Mouse (Mus musculus) midbrain, embryonic 10.5 days (tissue): ENCODE data around the gene Pbp2. TPM values are rescaled to one million over a fixed set of nuclear protein-coding genes. Genes with fewer than 3 reads are reported as not detected.
A peak's percentile ranks its signal among the peaks of the same experiment; 100 is the strongest.

Source experiments
- DNase-seq: peaks from one replicate; pipeline ENCODE4 v3.0.0-alpha.2; 2017; ENCODE audit warnings: low spot score
- H3K27ac ChIP-seq: fragments of 300-500 bp; sonication (generic); replicated peaks from 2 replicates; pipeline ENCODE4 v1.5.1; 2016; ENCODE audit warnings: mild to moderate bottlenecking
- H3K27me3 ChIP-seq: fragments of 300-500 bp; sonication (generic); 2 replicates; pipeline ENCODE4 v1.6.1; 2016; ENCODE audit warnings: low read depth, mild to moderate bottlenecking; ENCODE audit not compliant: poor library complexity, severe bottlenecking
- H3K36me3 ChIP-seq: fragments of 300-500 bp; sonication (generic); 2 replicates; pipeline ENCODE4 v1.6.1; 2016; ENCODE audit warnings: mild to moderate bottlenecking, moderate library complexity
- H3K4me1 ChIP-seq: fragments of 300-500 bp; sonication (generic); 2 replicates; pipeline ENCODE4 v1.6.1; 2016
- H3K4me3 ChIP-seq: fragments of 300-500 bp; sonication (generic); 2 replicates; pipeline ENCODE4 v1.5.1; 2016; ENCODE audit warnings: mild to moderate bottlenecking, moderate library complexity
- H3K9me3 ChIP-seq: fragments of 300-500 bp; sonication (generic); replicated peaks from 2 replicates; pipeline ENCODE4 v1.6.1; 2016; ENCODE audit warnings: mild to moderate bottlenecking
- WGBS: fragments of 180-500 bp; shearing (Covaris S2); methylation state at CpG from one replicate; pipeline ENCODE4 v1.1.7; 2016; 5-methylcytosine and 5-hydroxymethylcytosine counted together
- polyA plus RNA-seq: library from polyadenylated mRNA; unstranded; fragments of >200 nt; fragmentation: Nextera tagmentation; extraction: Ambion mirVana; gene quantifications from 2 replicates; pipeline ENCODE4 v1.2.1, GENCODE M21; 2016

Pbp2 gene
- polyA plus RNA-seq, 1 experiment from 2014 or later: not detected

DNA sequence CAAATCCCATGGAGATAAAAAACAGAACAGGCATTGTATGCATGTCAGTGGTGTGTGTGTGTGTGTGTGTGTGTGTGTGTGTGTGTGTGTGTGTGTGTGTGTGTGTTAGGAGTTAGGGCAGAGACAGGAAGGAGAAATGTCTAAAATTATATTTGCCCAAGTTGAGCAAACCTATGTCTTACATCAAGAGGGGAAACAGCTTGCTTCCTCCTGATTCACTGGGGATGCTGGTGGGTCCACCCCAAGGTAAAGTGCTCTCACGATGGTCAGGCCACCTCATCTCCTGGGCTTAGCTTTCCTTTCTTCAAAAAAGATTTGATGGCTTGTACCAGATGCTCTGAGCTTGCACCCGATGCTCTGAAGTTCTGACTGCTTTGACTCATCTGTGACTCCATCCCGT is 13.9 kb upstream of the Pbp2 start:
- no peaks in the 10 kb centered on the region for H3K36me3 ChIP-seq
- DNase-seq: no peak
- no peaks in the 10 kb centered on the region for H3K9me3 ChIP-seq
- peaks cover 15% of the 10 kb centered on the region for H3K4me1 ChIP-seq
- no peak overlapping the region for H3K4me3 ChIP-seq
- WGBS: 76% methylated on average over 3 of the region's 3 CpGs
- no peaks in the 10 kb centered on the region for H3K27me3 ChIP-seq
- no peak overlapping the region for H3K27ac ChIP-seq

DNA sequence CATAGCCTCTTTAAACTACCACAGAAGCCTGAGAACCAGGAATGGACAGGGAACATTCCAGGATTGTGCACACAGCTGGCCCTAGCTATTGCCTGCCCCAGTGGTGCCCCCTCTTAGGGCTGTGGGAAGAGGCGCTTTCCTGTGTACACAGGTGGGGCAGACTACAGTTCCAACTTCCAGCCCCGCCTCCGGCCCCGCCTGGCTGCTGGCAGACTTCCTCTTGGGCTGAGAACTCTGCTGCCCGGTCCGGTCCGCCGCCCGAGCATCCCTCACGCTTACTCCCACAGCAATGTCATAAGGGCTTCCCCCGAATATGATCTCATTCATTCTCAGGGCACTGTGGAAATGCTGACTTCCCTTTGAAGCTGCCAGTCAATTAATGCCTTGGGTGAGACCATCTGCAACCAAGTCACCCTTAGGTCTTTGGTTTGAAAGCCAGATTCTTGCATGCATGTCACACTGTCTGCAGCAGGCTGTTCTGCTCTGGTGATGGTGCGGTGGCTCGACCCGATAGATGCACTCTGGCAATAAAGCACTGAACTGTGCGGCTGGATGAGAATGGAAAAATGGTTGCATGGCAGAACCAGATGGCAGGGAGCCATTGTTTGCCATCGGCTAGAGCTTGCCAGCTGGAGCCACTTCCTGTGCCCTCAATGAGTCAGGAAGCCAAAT is 13.2 kb upstream of the Pbp2 start:
- H3K4me3 ChIP-seq: no peak overlapping the region
- H3K4me1 ChIP-seq: peaks cover 15% of the 10 kb centered on the region
- no peak for DNase-seq
- H3K27ac ChIP-seq: peak overlapping the region; percentile 42; the same call in 1 of the 2 replicates
- WGBS: 61% methylated on average over 16 of the region's 16 CpGs
- H3K36me3 ChIP-seq: no peaks in the 10 kb centered on the region
- no peaks in the 10 kb centered on the region for H3K9me3 ChIP-seq
- H3K27me3 ChIP-seq: no peaks in the 10 kb centered on the region

DNA sequence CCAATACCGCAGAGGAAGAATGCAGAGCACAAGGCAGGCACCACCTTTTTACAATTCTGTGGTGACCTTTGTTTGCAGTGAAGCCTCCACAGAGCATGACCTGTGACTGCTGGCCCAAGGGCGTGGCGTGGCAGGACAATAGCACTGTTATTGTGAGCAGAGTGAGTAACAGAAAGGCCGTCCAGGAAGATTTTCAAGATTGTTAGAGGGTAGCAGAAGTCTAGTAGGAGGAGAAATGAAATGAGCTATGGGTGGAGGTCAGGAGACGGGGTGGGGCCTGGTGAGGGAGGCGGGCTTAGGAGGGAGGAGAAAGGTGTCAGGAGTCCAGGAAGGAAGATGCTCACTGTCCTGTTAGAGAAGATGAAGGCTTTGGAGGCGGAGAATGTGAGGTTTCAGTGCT is 12.5 kb upstream of the Pbp2 start:
- peaks cover 15% of the 10 kb centered on the region for H3K4me1 ChIP-seq
- H3K36me3 ChIP-seq: no peaks in the 10 kb centered on the region
- 69% methylated on average over 7 of the region's 7 CpGs for WGBS
- DNase-seq: no peak
- H3K27ac ChIP-seq: 0 out of 2 replicates have a peak overlapping the region, but pooled peaks have one; percentile 42
- no peaks in the 10 kb centered on the region for H3K9me3 ChIP-seq
- no peaks in the 10 kb centered on the region for H3K27me3 ChIP-seq
- H3K4me3 ChIP-seq: no peak overlapping the region

DNA sequence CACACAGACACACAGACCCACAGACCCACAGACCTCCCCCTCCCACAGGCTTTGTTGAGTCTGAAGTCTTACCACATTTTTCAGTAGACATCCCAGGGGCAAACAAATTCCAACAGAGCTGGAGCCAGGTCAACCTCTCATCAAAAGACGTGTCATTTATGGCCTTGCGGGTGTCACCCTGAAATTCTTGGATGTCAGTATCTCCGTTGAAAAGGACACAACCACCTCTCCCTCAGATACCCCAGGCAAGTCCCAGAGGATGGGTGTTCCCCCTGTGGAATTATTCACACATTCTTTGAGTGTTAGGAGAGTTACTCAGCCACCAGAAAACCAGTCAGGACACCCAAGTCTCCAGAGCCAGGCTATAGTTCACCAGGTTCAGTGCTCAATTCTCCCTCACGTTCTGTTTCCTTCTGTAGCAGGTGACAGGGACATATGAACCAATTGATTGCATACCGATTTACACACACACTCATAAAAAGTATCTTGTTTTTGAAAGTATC is 9.3 kb upstream of the Pbp2 start:
- H3K27ac ChIP-seq: no peak overlapping the region
- H3K36me3 ChIP-seq: no peaks in the 10 kb centered on the region
- H3K4me3 ChIP-seq: no peak overlapping the region
- no peaks in the 10 kb centered on the region for H3K9me3 ChIP-seq
- 84% methylated on average over 5 of the region's 5 CpGs for WGBS
- H3K27me3 ChIP-seq: no peaks in the 10 kb centered on the region
- peaks cover 15% of the 10 kb centered on the region for H3K4me1 ChIP-seq
- no peak for DNase-seq

DNA sequence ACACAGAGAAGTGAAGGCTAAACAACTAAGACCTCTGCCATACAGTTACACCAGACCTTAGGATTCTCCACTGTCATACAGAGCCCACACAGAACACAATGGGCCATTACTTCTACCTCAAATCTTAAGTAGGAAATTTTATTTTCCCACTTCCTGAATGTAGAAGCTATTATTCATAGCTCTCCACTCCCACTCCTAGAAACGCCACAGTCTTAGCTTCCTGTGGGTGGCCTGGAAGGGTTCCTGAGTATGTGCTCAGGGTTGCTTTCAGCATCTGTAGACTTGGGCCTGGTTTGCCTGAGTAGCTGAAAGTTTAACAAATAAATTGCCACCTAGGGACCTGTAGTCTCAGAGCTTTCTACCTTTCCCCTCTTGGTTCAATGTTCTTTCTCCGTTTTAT is 5.9 kb upstream of the Pbp2 start:
- no peaks in the 10 kb centered on the region for H3K9me3 ChIP-seq
- H3K27me3 ChIP-seq: no peaks in the 10 kb centered on the region
- H3K4me1 ChIP-seq: no peaks in the 10 kb centered on the region
- H3K27ac ChIP-seq: no peak overlapping the region
- 91% methylated on average over 2 of the region's 2 CpGs for WGBS
- H3K36me3 ChIP-seq: no peaks in the 10 kb centered on the region
- no peak for DNase-seq
- no peak overlapping the region for H3K4me3 ChIP-seq

DNA sequence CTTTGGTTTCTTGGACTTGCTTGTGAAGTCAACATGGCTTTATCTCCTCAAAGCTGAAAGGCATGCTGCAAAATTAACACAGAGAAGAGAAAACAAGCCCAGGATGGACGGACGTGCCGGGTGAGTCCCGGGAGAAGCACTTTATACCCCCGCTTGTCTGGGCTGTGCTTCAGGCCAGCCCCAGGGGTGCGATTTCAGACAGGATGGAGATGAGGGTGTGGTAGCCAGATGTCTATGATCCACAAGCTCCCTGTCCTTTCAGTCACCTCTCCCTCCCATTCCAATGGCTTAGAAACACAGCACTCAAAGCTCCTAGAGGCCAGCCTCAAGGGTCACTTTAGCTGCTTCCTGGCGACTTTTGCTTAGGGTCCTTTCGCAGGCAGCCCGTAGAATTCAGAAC is 3.8 kb upstream of the Pbp2 start:
- Histone ChIP-seq H3K9me3 (no peaks in the 10 kb centered on the region), H3K27me3 (no peaks in the 10 kb centered on the region), H3K36me3 (no peaks in the 10 kb centered on the region), H3K4me3 (no peak overlapping the region), H3K27ac (no peak overlapping the region), H3K4me1 (no peaks in the 10 kb centered on the region)
- WGBS: 73% methylated on average over 9 of the region's 9 CpGs
- no peak for DNase-seq

DNA sequence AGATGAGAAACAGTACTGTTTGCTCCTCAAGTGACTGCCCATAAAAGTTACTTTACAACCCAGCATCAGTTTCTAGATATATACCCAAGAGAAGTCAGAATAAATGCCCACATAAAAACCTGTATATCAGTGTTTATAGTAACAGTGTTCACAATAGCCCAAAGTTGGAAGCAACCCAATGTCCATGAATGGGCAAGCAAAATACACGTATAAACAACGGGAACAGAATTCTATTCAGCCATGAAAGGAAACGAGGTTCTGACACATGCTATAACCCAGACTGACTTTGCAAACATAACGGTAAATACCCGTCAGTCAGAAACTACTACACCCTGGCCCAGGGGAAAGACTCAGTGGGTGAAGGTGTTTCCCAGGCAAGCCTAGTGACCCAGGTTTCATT is 1.8 kb upstream of the Pbp2 start:
- no peak overlapping the region for H3K4me3 ChIP-seq
- WGBS: 90% methylated on average over 5 of the region's 5 CpGs
- DNase-seq: no peak
- H3K36me3 ChIP-seq: no peaks in the 10 kb centered on the region
- no peaks in the 10 kb centered on the region for H3K9me3 ChIP-seq
- no peak overlapping the region for H3K27ac ChIP-seq
- H3K27me3 ChIP-seq: no peaks in the 10 kb centered on the region
- no peaks in the 10 kb centered on the region for H3K4me1 ChIP-seq

DNA sequence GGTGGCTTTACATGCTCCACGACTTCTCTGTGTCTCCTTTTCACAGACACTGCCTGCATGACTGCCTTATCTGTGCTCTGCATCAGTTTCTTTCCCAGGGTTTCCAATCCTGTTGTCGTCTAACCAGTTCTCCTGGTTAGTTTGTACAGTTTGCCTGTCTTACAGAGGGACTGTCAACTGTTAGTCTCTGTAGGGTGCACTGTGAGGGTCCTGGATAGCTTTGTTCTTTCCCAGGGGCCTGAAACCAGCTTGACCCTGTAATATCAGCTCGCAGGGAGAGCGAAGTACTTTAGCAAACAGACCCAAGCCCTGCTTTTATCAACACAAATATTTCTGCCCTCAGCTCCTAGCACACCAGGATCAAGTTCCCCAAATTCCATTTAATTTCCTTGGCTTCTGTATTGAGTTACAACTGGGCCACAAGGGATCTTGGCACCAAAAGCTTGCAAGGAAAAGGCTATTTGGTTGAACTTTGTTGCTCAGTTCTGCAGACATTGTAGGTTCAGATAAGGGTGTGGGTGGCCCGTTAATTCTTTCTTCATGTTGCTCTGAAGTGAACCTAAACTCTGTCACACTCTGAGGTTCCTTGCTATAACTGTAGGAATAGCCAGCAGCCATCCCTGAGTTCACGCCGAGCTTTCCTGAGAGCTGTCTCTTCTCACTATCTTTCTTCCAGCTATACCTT is 5.5 kb downstream of the Pbp2 start:
- no peak for DNase-seq
- Histone ChIP-seq H3K27me3 (no peaks in the 10 kb centered on the region), H3K4me1 (no peaks in the 10 kb centered on the region), H3K36me3 (no peaks in the 10 kb centered on the region), H3K9me3 (no peaks in the 10 kb centered on the region), H3K27ac (no peak overlapping the region), H3K4me3 (no peak overlapping the region)
- WGBS: 65% methylated on average over 7 of the region's 7 CpGs

DNA sequence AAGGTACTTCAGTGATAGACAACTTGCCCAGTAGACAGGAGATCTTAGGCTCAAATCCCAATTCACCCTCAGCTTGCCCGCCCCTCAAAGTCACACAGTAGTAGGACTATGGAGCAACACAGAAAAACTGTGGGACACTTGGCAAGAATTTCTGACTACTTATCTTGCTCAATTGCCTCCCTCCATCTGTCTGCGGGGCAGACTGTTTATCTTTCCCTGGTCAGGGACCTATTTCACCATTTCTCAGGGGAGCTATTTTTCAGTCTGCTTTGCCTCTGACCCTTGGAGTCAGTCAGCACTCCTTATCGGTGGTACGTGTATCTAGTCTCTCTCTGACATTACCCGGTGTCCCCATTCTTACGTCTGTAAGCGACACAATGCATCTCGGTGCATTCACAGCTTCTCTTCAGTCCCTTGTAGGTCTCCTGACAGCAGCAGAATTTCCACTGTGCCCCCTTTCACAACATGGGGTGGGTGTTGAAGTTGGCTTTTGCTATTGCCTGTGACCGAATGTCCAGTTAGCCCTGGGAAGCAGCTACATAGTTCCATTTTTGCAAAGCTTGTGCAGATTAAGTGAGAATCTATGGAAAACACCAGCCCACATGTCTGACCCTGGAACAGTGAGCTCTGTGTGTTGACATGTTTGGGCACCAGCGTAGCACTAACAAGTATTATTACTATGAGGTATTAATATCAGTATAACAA is 7.6 kb downstream of the Pbp2 start:
- no peak for DNase-seq
- Histone ChIP-seq H3K27me3 (no peaks in the 10 kb centered on the region), H3K36me3 (no peaks in the 10 kb centered on the region), H3K9me3 (no peaks in the 10 kb centered on the region), H3K4me3 (no peak overlapping the region), H3K27ac (no peak overlapping the region), H3K4me1 (no peaks in the 10 kb centered on the region)
- 93% methylated on average over 10 of the region's 10 CpGs for WGBS

DNA sequence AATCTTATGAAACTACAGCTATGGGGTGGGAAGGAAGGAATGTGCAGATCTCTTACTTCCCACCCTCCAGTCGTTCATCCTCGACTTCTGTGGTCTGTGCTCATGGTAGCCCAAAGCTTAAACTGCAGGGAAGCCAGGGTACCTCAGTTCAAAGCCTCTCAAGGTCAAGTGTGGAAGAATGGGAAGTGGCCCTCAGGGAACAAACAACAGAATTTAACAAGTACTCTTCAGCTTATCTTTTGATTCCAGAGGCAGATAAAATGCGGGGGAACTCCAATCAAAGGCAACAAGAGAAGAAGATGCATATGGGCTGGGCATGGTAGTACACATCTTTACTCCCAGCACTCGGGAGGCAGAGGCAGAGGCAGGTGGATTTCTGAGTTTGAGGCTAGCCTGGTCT is 9.7 kb downstream of the Pbp2 start:
- H3K9me3 ChIP-seq: no peaks in the 10 kb centered on the region
- H3K27ac ChIP-seq: no peak overlapping the region
- no peak for DNase-seq
- H3K27me3 ChIP-seq: no peaks in the 10 kb centered on the region
- no peaks in the 10 kb centered on the region for H3K4me1 ChIP-seq
- H3K4me3 ChIP-seq: no peak overlapping the region
- WGBS: 87% methylated on average over 4 of the region's 4 CpGs
- H3K36me3 ChIP-seq: no peaks in the 10 kb centered on the region

DNA sequence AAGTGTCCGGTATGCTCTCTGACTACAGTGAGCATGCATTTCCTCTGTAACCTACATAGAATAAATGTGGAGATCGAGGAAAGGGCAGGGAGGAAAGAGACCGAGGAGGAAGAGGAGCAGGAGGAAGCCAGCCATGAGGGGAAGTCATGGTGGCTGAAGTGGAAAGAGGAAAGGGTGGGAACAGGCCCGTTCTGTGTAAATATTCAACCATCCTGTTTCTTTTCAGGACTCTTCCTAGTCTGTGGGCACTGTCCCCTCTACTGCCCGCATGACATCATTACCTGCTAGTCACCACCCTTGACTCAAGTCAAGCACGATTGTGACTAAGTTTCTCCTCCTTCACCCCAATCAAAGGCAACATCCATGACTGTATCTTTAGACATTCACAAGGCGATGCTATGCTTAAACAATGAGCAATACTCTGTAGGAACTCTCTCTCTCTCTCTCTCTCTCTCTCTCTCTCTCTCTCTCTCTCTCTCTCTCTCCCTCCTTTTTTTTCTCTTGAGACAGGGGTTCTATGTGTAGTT is 11.1 kb downstream of the Pbp2 start:
- 88% methylated on average over 7 of the region's 7 CpGs for WGBS
- Histone ChIP-seq H3K36me3 (no peaks in the 10 kb centered on the region), H3K4me1 (no peaks in the 10 kb centered on the region), H3K9me3 (no peaks in the 10 kb centered on the region), H3K27ac (no peak overlapping the region), H3K27me3 (no peaks in the 10 kb centered on the region), H3K4me3 (no peak overlapping the region)
- no peak for DNase-seq

DNA sequence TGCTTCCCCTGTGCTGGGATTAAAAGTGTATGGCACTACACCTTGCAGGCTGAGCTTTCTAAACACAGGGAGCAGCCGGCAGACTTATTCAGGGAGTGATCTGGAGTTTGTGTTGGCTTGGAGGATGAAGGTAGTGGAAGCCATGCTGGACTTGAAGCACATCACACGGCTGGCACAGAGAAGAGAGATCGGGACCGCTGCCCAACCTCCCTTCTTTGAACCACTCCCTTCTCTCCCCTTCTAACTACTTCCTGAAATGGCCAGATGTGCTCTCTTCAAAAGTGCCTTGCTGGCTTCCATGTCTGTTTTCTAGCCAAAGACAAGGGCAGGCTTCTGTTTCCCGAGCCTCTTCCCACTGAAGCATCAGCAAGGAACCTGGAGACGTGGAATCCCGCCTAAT is 12.6 kb downstream of the Pbp2 start:
- 90% methylated on average over 7 of the region's 7 CpGs for WGBS
- Histone ChIP-seq H3K4me3 (no peak overlapping the region), H3K36me3 (no peaks in the 10 kb centered on the region), H3K4me1 (no peaks in the 10 kb centered on the region), H3K9me3 (no peaks in the 10 kb centered on the region), H3K27me3 (no peaks in the 10 kb centered on the region), H3K27ac (no peak overlapping the region)
- no peak for DNase-seq

DNA sequence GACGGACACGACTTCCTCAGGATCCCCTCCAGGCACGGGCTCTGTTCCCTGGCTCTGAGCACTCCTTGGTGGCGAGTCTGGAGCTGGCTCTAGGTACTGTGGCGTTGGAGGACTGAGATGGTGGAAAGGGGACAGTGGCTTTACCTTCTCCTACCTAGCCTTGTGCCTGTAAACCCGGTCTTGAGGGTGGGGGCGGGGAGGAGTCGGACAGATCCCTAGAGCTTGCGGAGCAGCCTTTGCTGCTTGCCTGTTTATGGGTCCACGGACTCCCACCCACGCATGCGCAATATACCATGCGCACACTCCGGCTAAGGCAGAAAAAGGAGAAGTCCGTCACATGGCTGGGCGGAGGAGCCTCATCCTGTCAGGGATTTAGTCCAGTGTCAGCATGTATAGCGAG is 13.9 kb downstream of the Pbp2 start:
- no peaks in the 10 kb centered on the region for H3K27me3 ChIP-seq
- 87% methylated on average over 17 of the region's 17 CpGs for WGBS

More for the DNA sequence above, 13.9 kb downstream of the Pbp2 start:
- H3K36me3 ChIP-seq: no peaks in the 10 kb centered on the region
- no peak overlapping the region for H3K27ac ChIP-seq
- no peaks in the 10 kb centered on the region for H3K9me3 ChIP-seq
- no peak for DNase-seq
- no peak overlapping the region for H3K4me3 ChIP-seq
- H3K4me1 ChIP-seq: no peaks in the 10 kb centered on the region
